Mouse (Mus musculus) heart, embryonic 16.5 days (tissue): Measurements from ENCODE around the gene Cyba. TPM values are rescaled to one million over a fixed set of nuclear protein-coding genes. Genes with fewer than 3 reads are reported as not detected.

Experiments used
- ATAC-seq: fragments of 200-750 bp; cut with Nextera tagmentation; replicated peaks from 2 replicates; pipeline ENCODE4 v1.8.0; 2017; ENCODE audit warnings: moderate number of reproducible peaks; ENCODE audit not compliant: insufficient read depth, low FRiP score; ENCODE audit errors: extremely low read depth
- H3K27ac ChIP-seq: fragments of 300-500 bp; sonication (generic); 2 replicates; pipeline ENCODE4 v1.5.1; 2014; ENCODE audit warnings: mild to moderate bottlenecking, low read length, control low read depth, moderate library complexity
- H3K27me3 ChIP-seq: fragments of 300-500 bp; sonication (generic); 2 replicates; pipeline ENCODE4 v1.6.1; 2014; ENCODE audit warnings: low read length, mixed read lengths; ENCODE audit not compliant: control insufficient read depth, insufficient read depth
- H3K36me3 ChIP-seq: fragments of 300-500 bp; sonication (generic); 2 replicates; pipeline ENCODE4 v1.6.1; 2014; ENCODE audit not compliant: control insufficient read depth, insufficient read depth
- H3K4me1 ChIP-seq: fragments of 300-500 bp; sonication (generic); 2 replicates; pipeline ENCODE4 v1.6.1; 2014; ENCODE audit warnings: low read length, mixed read lengths; ENCODE audit not compliant: control insufficient read depth, insufficient read depth
- H3K4me2 ChIP-seq: fragments of 300-500 bp; sonication (generic); 2 replicates; pipeline ENCODE4 v1.6.1; 2014; ENCODE audit warnings: low read depth, mild to moderate bottlenecking, control low read depth, low read length
- H3K4me3 ChIP-seq: fragments of 300-500 bp; sonication (generic); 2 replicates; pipeline ENCODE4 v1.5.1; 2014; ENCODE audit warnings: mild to moderate bottlenecking, control low read depth, low read length
- H3K9ac ChIP-seq: fragments of 300-500 bp; sonication (generic); 2 replicates; pipeline ENCODE4 v1.6.1; 2014; ENCODE audit warnings: low read length, control low read depth
- H3K9me3 ChIP-seq: fragments of 300-500 bp; sonication (generic); replicated peaks from 2 replicates; pipeline ENCODE4 v1.6.1; 2016; ENCODE audit warnings: low read length; ENCODE audit not compliant: control insufficient read depth
- WGBS: fragments of 180-500 bp; shearing (Covaris S2); extraction: QIAGEN DNeasy Blood & Tissue Kit; methylation state at CpG from one replicate; pipeline ENCODE4 v1.1.7; 2014; 5-methylcytosine and 5-hydroxymethylcytosine counted together
- polyA plus RNA-seq: library from polyadenylated mRNA; unstranded; fragments of >200 nt; fragmentation: Nextera tagmentation; extraction: Ambion mirVana; gene quantifications from 2 replicates; pipeline ENCODE4 v1.2.1, GENCODE M21; 2015

Gene Cyba
- polyA plus RNA-seq, 1 experiment from 2014 or later = 170 TPM

- Histone ChIP-seq H3K4me3 (no peak overlapping the region), H3K4me2 (no peak overlapping the region), H3K27ac (no peak overlapping the region), H3K9ac (no peak overlapping the region), H3K4me1 (peaks cover 13% of the 10 kb centered on the region), H3K27me3 (no peaks in the 10 kb centered on the region), H3K9me3 (no peaks in the 10 kb centered on the region), H3K36me3 (peaks cover 20% of the 10 kb centered on the region)
- ATAC-seq = no peak
- WGBS = 43% methylated on average over 9 of the region's 9 CpGs
Measured at GRCm38 (mm10) chr8:122419881-122420555, 12.7 kb downstream of the Cyba start.

GRCm38 (mm10) chr8:122415554-122415953 lies 17.2 kb downstream of the Cyba start:
- peaks cover 54% of the 10 kb centered on the region for H3K36me3 ChIP-seq
- H3K4me1 ChIP-seq = 0 out of 2 replicates have a peak, but pooled peaks cover 2% of the 10 kb centered on the region
- ATAC-seq = no peak

GRCm38 (mm10) chr8:122414311-122414710 lies 18.4 kb downstream of the Cyba start:
- no peak overlapping the region for H3K9ac ChIP-seq
- peaks cover 64% of the 10 kb centered on the region for H3K36me3 ChIP-seq
- no peak; the same call in 1 of the 2 replicates for ATAC-seq
- 81% methylated on average over 9 of the region's 9 CpGs for WGBS
- no peak overlapping the region for H3K4me2 ChIP-seq
- no peaks in the 10 kb centered on the region for H3K4me1 ChIP-seq
- no peak overlapping the region for H3K4me3 ChIP-seq
- H3K9me3 ChIP-seq = no peaks in the 10 kb centered on the region
- H3K27me3 ChIP-seq = no peaks in the 10 kb centered on the region
- no peak overlapping the region for H3K27ac ChIP-seq

More at GRCm38 (mm10) chr8:122415554-122415953, 17.2 kb downstream of the Cyba start:
- H3K27me3 ChIP-seq = no peaks in the 10 kb centered on the region
- no peak overlapping the region for H3K27ac ChIP-seq
- H3K9me3 ChIP-seq = no peaks in the 10 kb centered on the region
- H3K9ac ChIP-seq = no peak overlapping the region
- H3K4me3 ChIP-seq = no peak overlapping the region
- H3K4me2 ChIP-seq = no peak overlapping the region
- WGBS = 83% methylated on average over 6 of the region's 6 CpGs

GRCm38 (mm10) chr8:122407678-122408077 lies 25.1 kb downstream of the Cyba start:
- Histone ChIP-seq H3K9ac (no peak overlapping the region), H3K4me2 (no peak overlapping the region), H3K4me1 (no peaks in the 10 kb centered on the region), H3K36me3 (peaks cover 70% of the 10 kb centered on the region), H3K27me3 (no peaks in the 10 kb centered on the region), H3K27ac (no peak overlapping the region), H3K4me3 (no peak overlapping the region), H3K9me3 (no peaks in the 10 kb centered on the region)
- WGBS = 86% methylated on average over 7 of the region's 7 CpGs
- no peak for ATAC-seq

GRCm38 (mm10) chr8:122405146-122405805 lies 27.5 kb downstream of the Cyba start:
- H3K4me3 ChIP-seq = no peak overlapping the region
- H3K36me3 ChIP-seq = peaks cover 67% of the 10 kb centered on the region
- 66% methylated on average over 9 of the region's 9 CpGs for WGBS
- H3K27me3 ChIP-seq = no peaks in the 10 kb centered on the region
- no peak overlapping the region for H3K4me2 ChIP-seq
- H3K9ac ChIP-seq = no peak overlapping the region
- H3K9me3 ChIP-seq = no peaks in the 10 kb centered on the region
- ATAC-seq = no peak
- no peaks in the 10 kb centered on the region for H3K4me1 ChIP-seq
- H3K27ac ChIP-seq = no peak overlapping the region

- Histone ChIP-seq H3K4me2 (no peak overlapping the region), H3K4me3 (no peak overlapping the region), H3K27me3 (no peaks in the 10 kb centered on the region), H3K4me1 (no peaks in the 10 kb centered on the region), H3K9me3 (no peaks in the 10 kb centered on the region), H3K9ac (no peak overlapping the region), H3K36me3 (peaks cover 46% of the 10 kb centered on the region), H3K27ac (no peak overlapping the region)
- no peak for ATAC-seq
- 95% methylated on average over 9 of the region's 9 CpGs for WGBS
Measured at GRCm38 (mm10) chr8:122398186-122398585, 34.5 kb downstream of the Cyba start.

- Histone ChIP-seq H3K9me3 (no peaks in the 10 kb centered on the region), H3K9ac (no peak overlapping the region), H3K4me1 (no peaks in the 10 kb centered on the region), H3K4me2 (no peak overlapping the region), H3K27ac (no peak overlapping the region), H3K4me3 (no peak overlapping the region), H3K27me3 (no peaks in the 10 kb centered on the region), H3K36me3 (peaks cover 30% of the 10 kb centered on the region)
- 83% methylated on average over 6 of the region's 6 CpGs for WGBS
- ATAC-seq = no peak
Measured at GRCm38 (mm10) chr8:122395291-122395690, 37.4 kb downstream of the Cyba start.

GRCm38 (mm10) chr8:122393717-122394116 lies 39.0 kb downstream of the Cyba start:
- Histone ChIP-seq H3K9me3 (0 out of 2 replicates have a peak, but pooled peaks cover 4% of the 10 kb centered on the region), H3K4me3 (no peak overlapping the region), H3K4me1 (no peaks in the 10 kb centered on the region), H3K36me3 (peaks cover 26% of the 10 kb centered on the region), H3K27me3 (no peaks in the 10 kb centered on the region), H3K27ac (no peak overlapping the region), H3K4me2 (no peak overlapping the region), H3K9ac (no peak overlapping the region)
- ATAC-seq = no peak

- Histone ChIP-seq H3K4me3 (no peak overlapping the region), H3K27me3 (no peaks in the 10 kb centered on the region), H3K9ac (no peak overlapping the region), H3K9me3 (0 out of 2 replicates have a peak, but pooled peaks cover 4% of the 10 kb centered on the region), H3K4me1 (no peaks in the 10 kb centered on the region), H3K27ac (no peak overlapping the region), H3K4me2 (no peak overlapping the region), H3K36me3 (peaks cover 38% of the 10 kb centered on the region)
- 80% methylated on average over 3 of the region's 3 CpGs for WGBS
- no peak for ATAC-seq
Measured at GRCm38 (mm10) chr8:122390758-122391157, 42.0 kb downstream of the Cyba start.
